Mouse (Mus musculus) c-Kit-positive CD71-positive TER-119-negative erythroid progenitor cells, embryonic 14.5 days (primary cell): ENCODE results near the gene Lrwd1.
"Not testable (repeated sequence)": the region's sequence is repeated elsewhere in the genome, so short reads cannot be mapped to it uniquely, and the experiment has no call there.

Source experiments
- DNase-seq: peaks from one replicate; pipeline ENCODE4 v3.0.0-alpha.2; 2013; ENCODE audit warnings: low read depth

Gene Lrwd1

GRCm38 (mm10) chr5:136147704-136148103 lies 11.8 kb upstream of the Lrwd1 start:
- DNase-seq, result no peak

GRCm38 (mm10) chr5:136146936-136147335 lies 11.1 kb upstream of the Lrwd1 start:
- DNase-seq, result no peak

GRCm38 (mm10) chr5:136144606-136145430 lies 8.9 kb upstream of the Lrwd1 start:
- no peak for DNase-seq

- no peak for DNase-seq
These were observed 7.4 kb upstream of the Lrwd1 start for GRCm38 (mm10) chr5:136143161-136143755.

GRCm38 (mm10) chr5:136142746-136143145 lies 6.9 kb upstream of the Lrwd1 start:
- no peak for DNase-seq

- no peak for DNase-seq
These were observed 4.2 kb upstream of the Lrwd1 start for GRCm38 (mm10) chr5:136140057-136140482.

- DNase-seq, result no peak
These were observed 3.5 kb upstream of the Lrwd1 start for GRCm38 (mm10) chr5:136139393-136139792.

- peak; percentile 73 for DNase-seq
These were observed 1.9 kb upstream of the Lrwd1 start for GRCm38 (mm10) chr5:136137658-136138274.

GRCm38 (mm10) chr5:136136292-136136990 lies 567 bp upstream of the Lrwd1 start:
- no peak for DNase-seq

GRCm38 (mm10) chr5:136122165-136122564 lies 13.7 kb downstream of the Lrwd1 start:
- no peak for DNase-seq

GRCm38 (mm10) chr5:136116784-136117112 lies 19.1 kb downstream of the Lrwd1 start:
- no peak for DNase-seq

- DNase-seq, result peak; percentile 96
These were observed 19.7 kb downstream of the Lrwd1 start, which contains the start of gene Polr2j for GRCm38 (mm10) chr5:136115891-136116783. TSS of gene Polr2j (plus strand) at chr5:136116631.

GRCm38 (mm10) chr5:136113546-136113945 lies 22.3 kb downstream of the Lrwd1 start:
- not testable (repeated sequence) for DNase-seq

- DNase-seq, result no peak
These were observed 26.8 kb downstream of the Lrwd1 start for GRCm38 (mm10) chr5:136109042-136109441.

- no peak for DNase-seq
These were observed 27.4 kb downstream of the Lrwd1 start for GRCm38 (mm10) chr5:136108486-136108885.

- peak; percentile 34 for DNase-seq
These were observed 31.4 kb downstream of the Lrwd1 start for GRCm38 (mm10) chr5:136104511-136104910.

- peak; percentile 61 for DNase-seq
These were observed 33.6 kb downstream of the Lrwd1 start for GRCm38 (mm10) chr5:136102099-136102820.

GRCm38 (mm10) chr5:136098536-136098935 lies 37.3 kb downstream of the Lrwd1 start:
- DNase-seq, result no peak

GRCm38 (mm10) chr5:136095089-136095488 lies 40.8 kb downstream of the Lrwd1 start:
- DNase-seq, result no peak

GRCm38 (mm10) chr5:136094249-136095010 lies 41.4 kb downstream of the Lrwd1 start:
- DNase-seq, result no peak
